Mouse (Mus musculus) CD4-positive, CD25-positive, alpha-beta regulatory T cell, adult 4 months (primary cell): ENCODE data around the gene Poc1a. TPM values are rescaled to one million over a fixed set of nuclear protein-coding genes. Genes with fewer than 3 reads are reported as not detected.

Experiments
- polyA plus RNA-seq, 2 experiments: library from polyadenylated mRNA; unstranded; fragments of 100-300 nt; shearing (Covaris generic); gene quantifications; one replicate each; pipeline ENCODE4 v1.2.1; 2017

The Poc1a gene
- polyA plus RNA-seq, 2 experiments from 2014 or later = 2.3 to 8.0 TPM

Other genes with a start within 250 kb of the Poc1a start
- gene Col6a4, start 184.3 kb upstream of the Poc1a start, polyA plus RNA-seq = not detected
- gene Glyctk, start 122.9 kb upstream of the Poc1a start, polyA plus RNA-seq = 1 to 10 TPM; 2.3 to 5.1 TPM
- 10 to 100 TPM; 46.5 to 47.3 TPM for gene Wdr82, start 110.1 kb upstream of the Poc1a start, polyA plus RNA-seq
- 10 to 100 TPM; 19.8 to 24.0 TPM for gene Ppm1m, start 81.3 kb upstream of the Poc1a start, polyA plus RNA-seq
- gene Twf2, start 78.0 kb upstream of the Poc1a start, polyA plus RNA-seq = 100 to 1,000 TPM; 151 to 174 TPM
- not detected for gene Tlr9, start 58.5 kb upstream of the Poc1a start, polyA plus RNA-seq
- gene Alas1, start 32.4 kb upstream of the Poc1a start, polyA plus RNA-seq = 10 to 100 TPM; 43.4 to 74.4 TPM
- 10 to 100 TPM; 16.2 to 21.1 TPM for gene Dusp7, start 87.6 kb downstream of the Poc1a start, polyA plus RNA-seq
- 1,000 to 10,000 TPM; 1,164 to 1,338 TPM for gene Rpl29, start 148.4 kb downstream of the Poc1a start, polyA plus RNA-seq
- gene Acy1, start 157.3 kb downstream of the Poc1a start, polyA plus RNA-seq = 10 to 100 TPM; 11.6 to 12.2 TPM
- 10 to 100 TPM; 19.4 to 21.2 TPM for gene Abhd14b, start 166.4 kb downstream of the Poc1a start, polyA plus RNA-seq
- gene Abhd14a, start 166.6 kb downstream of the Poc1a start, polyA plus RNA-seq = 10 to 100 TPM; 10.5 to 24.2 TPM
- gene Pcbp4, start 172.2 kb downstream of the Poc1a start, polyA plus RNA-seq = 1 to 10 TPM; 2.9 to 3.1 TPM
- gene Gpr62, start 184.9 kb downstream of the Poc1a start, polyA plus RNA-seq = not detected
- gene Rrp9, start 194.9 kb downstream of the Poc1a start, polyA plus RNA-seq = 10 to 100 TPM; 35.4 to 37.4 TPM
- gene Parp3, start 195.9 kb downstream of the Poc1a start, polyA plus RNA-seq = 10 to 100 TPM; 52.6 to 68.5 TPM
- not detected for gene Iqcf1, start 218.9 kb downstream of the Poc1a start, polyA plus RNA-seq
- gene Iqcf5, start 233.5 kb downstream of the Poc1a start, polyA plus RNA-seq = not detected